Mouse (Mus musculus): ENCODE results near the gene Ubtd1. TPM values are rescaled to one million over a fixed set of nuclear protein-coding genes. Genes with fewer than 3 reads are reported as not detected.
A peak's percentile ranks its signal among the peaks of the same experiment; 100 is the strongest.

Ubtd1 gene
- total and polyA plus RNA-seq, 3 experiments = 9.1 to 15.5 TPM; not detected in 1

DNA sequence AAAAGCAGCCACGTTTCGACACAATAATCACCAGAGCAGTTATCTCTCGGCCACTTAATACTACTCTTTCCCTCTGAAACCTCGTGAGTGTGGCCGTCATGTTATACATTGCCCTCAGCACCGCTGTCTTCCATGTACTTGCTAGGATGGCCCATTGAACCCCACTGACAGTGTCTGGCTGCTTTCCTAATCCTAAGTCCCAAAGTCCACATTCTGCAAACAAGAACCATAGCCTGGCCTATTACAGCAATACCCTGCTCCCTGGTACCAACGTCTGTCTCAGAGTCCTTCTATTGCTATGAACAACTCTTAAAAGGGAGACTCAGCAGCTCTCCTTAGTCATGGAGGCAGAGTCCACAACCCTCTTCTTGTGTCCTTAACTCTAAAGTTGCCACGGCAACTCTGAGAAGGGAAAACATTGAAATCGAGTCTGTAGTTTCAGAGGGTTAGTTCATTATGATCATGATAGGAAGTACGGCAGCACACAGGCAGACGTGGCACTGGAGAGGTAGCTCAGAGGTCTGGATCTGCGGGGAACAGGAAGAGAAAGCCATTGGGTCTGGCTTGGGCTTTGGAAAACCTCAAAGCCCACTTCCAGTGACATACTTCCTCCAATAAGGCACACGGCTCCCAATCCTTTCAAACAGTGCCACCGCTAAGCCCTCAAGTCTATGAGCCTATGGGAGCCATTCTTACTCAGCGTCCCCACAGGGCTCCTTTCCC lies 90.5 kb downstream of the Ubtd1 start:
- H3K27ac ChIP-seq (ENCODE audit: control insufficient read depth, low read depth, low read length) = no peak overlapping the region

DNA sequence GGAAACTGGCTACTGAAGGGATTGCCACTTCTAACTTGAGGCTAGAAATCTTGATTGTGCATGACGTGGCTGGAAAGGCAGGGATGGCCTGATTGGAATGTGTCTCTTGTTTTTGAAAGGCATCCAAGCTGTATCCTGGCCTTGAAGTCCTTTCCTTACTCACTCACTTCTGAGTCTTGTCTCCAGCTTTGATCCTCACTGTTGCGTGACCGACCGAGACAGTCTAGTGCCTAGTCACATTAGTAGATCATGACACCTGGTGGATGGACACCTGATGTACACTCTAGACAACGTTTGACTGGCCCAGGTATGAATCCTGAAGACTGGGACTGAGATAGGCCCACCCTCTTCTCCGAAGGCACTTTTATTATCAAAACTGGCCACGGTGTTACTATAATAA lies 91.2 kb downstream of the Ubtd1 start:
- peak in 1 of 3 experiments; percentile 8; a peak in 1 of 6 replicates for TF ChIP-seq CTCF (IDR thresholded peaks at IDR 0.05 in 2 of 3, conservative IDR thresholded peaks at IDR 0.05 in 1 of 3; ENCODE audit: control insufficient read depth in 1 of 3, insufficient read depth in 1 of 3, low read depth in 2 of 3, low read length in 3 of 3, poor library complexity in 1 of 3, severe bottlenecking in 1 of 3)
- TF ChIP-seq TBP (IDR thresholded peaks at IDR 0.05; ENCODE audit: low read depth, low read length) = no peak
- Histone ChIP-seq H3K27ac (ENCODE audit: control insufficient read depth, low read depth, low read length) (no peak overlapping the region), H3K36me3 (ENCODE audit: control insufficient read depth in 1 of 2, insufficient read depth in 2 of 2, low read length in 2 of 2) (no peaks in the 10 kb centered on the region), H3K9ac (ENCODE audit: control insufficient read depth, low read depth, low read length, poor library complexity, severe bottlenecking) (no peak overlapping the region), H3K9me3 (replicated peaks; ENCODE audit: insufficient read depth, low read length) (no peaks in the 10 kb centered on the region), H3K4me3 (ENCODE audit: control insufficient read depth in 1 of 2, insufficient read depth in 1 of 2, low read depth in 2 of 2, low read length in 2 of 2) (no peak overlapping the region), H3K27me3 (ENCODE audit: control insufficient read depth in 1 of 2, insufficient read depth in 2 of 2, low read length in 2 of 2) (peaks cover 5 to 11% of the 10 kb centered on the region in 2 experiments; a peak in 3 of 4 replicates), H3K4me1 (ENCODE audit: control insufficient read depth in 1 of 2, insufficient read depth in 2 of 2, low read length in 2 of 2) (0 out of 4 replicates have a peak, but pooled peaks cover 0 to under 1% of the 10 kb centered on the region in 2 experiments), H3K79me2 (ENCODE audit: control insufficient read depth, insufficient read depth, low read length, poor library complexity) (no peaks in the 10 kb centered on the region)
- no peak for DNase-seq (ENCODE audit: low read depth, low spot score)

More for the DNA sequence above, 90.5 kb downstream of the Ubtd1 start:
- Histone ChIP-seq H3K9me3 (replicated peaks; ENCODE audit: insufficient read depth, low read length) (no peaks in the 10 kb centered on the region), H3K9ac (ENCODE audit: control insufficient read depth, low read depth, low read length, poor library complexity, severe bottlenecking) (no peak overlapping the region), H3K36me3 (ENCODE audit: control insufficient read depth in 1 of 2, insufficient read depth in 2 of 2, low read length in 2 of 2) (no peaks in the 10 kb centered on the region), H3K27me3 (ENCODE audit: control insufficient read depth in 1 of 2, insufficient read depth in 2 of 2, low read length in 2 of 2) (peaks cover 8 to 13% of the 10 kb centered on the region in 2 experiments), H3K4me1 (ENCODE audit: control insufficient read depth in 1 of 2, insufficient read depth in 2 of 2, low read length in 2 of 2) (no peaks in the 10 kb centered on the region), H3K79me2 (ENCODE audit: control insufficient read depth, insufficient read depth, low read length, poor library complexity) (no peaks in the 10 kb centered on the region), H3K4me3 (ENCODE audit: control insufficient read depth in 1 of 2, insufficient read depth in 1 of 2, low read depth in 2 of 2, low read length in 2 of 2) (no peak overlapping the region)
- no peak for DNase-seq (ENCODE audit: low read depth, low spot score)
- TF ChIP-seq USF2 (IDR thresholded peaks at IDR 0.05; ENCODE audit: borderline replicate concordance in 1 of 2, insufficient read depth in 1 of 2, low read depth in 1 of 2, low read length in 2 of 2) (no peak), ZC3H11A (IDR thresholded peaks at IDR 0.05; ENCODE audit: low read depth, low read length) (no peak), NELFE (IDR thresholded peaks at IDR 0.05; ENCODE audit: low read depth, low read length) (no peak), UBTF (IDR thresholded peaks at IDR 0.05; ENCODE audit: borderline replicate concordance, insufficient read depth, low read depth, low read length) (no peak), JUND (IDR thresholded peaks at IDR 0.05; ENCODE audit: low read depth, low read length) (no peak), MXI1 (IDR thresholded peaks at IDR 0.05; ENCODE audit: low read depth, low read length) (no peak), POLR2AphosphoS2 (IDR thresholded peaks at IDR 0.05; ENCODE audit: low read length) (no peak), GATA1 (IDR thresholded peaks at IDR 0.05; ENCODE audit: low read depth, low read length) (no peak), BHLHE40 (IDR thresholded peaks at IDR 0.05; ENCODE audit: borderline replicate concordance, low read depth, low read length) (no peak), MAFK (IDR thresholded peaks at IDR 0.05; ENCODE audit: borderline replicate concordance, low read depth, low read length) (no peak), SMC3 (IDR thresholded peaks at IDR 0.05; ENCODE audit: low read depth, low read length) (no peak), USF1 (IDR thresholded peaks at IDR 0.05; ENCODE audit: low read depth, low read length) (no peak), KAT2A (conservative IDR thresholded peaks at IDR 0.05; ENCODE audit: low read depth, low read length) (no peak), ZNF384 (IDR thresholded peaks at IDR 0.05; ENCODE audit: low read depth, low read length) (no peak), NRF1 (IDR thresholded peaks at IDR 0.05; ENCODE audit: insufficient read depth, low read depth, low read length, poor library complexity, severe bottlenecking) (no peak)
